Mouse (Mus musculus): ENCODE measurements around the gene Prss29.

Prss29 gene

GRCm38 (mm10) chr17:25318354-25318753 is at the start of gene Prss29:
TSS of gene Prss29 (plus strand) at chr17:25318654.
- DNase-seq, result no peak

GRCm38 (mm10) chr17:25270795-25271335 is 47.6 kb upstream of the Prss29 start:
- DNase-seq, result no peak

- peak; percentile 31 for DNase-seq
These were observed 46.1 kb upstream of the Prss29 start for GRCm38 (mm10) chr17:25272326-25272725.

GRCm38 (mm10) chr17:25272951-25273705 is 45.3 kb upstream of the Prss29 start:
- DNase-seq, result peak; percentile 86

- peak; percentile 92 for DNase-seq
These were observed 44.5 kb upstream of the Prss29 start for GRCm38 (mm10) chr17:25273706-25274501.

GRCm38 (mm10) chr17:25274571-25275346 is 43.7 kb upstream of the Prss29 start, which contains the start of gene Ube2i:
TSS of gene Ube2i (minus strand) at chr17:25274622.
- DNase-seq, result no peak

- no peak for DNase-seq
These were observed 42.6 kb upstream of the Prss29 start for GRCm38 (mm10) chr17:25275833-25276232.

GRCm38 (mm10) chr17:25282133-25282532 is 36.3 kb upstream of the Prss29 start:
- DNase-seq, result peak; percentile 40

- peak; percentile 80 for DNase-seq
These were observed 33.4 kb upstream of the Prss29 start for GRCm38 (mm10) chr17:25285033-25285432.

GRCm38 (mm10) chr17:25288842-25289241 is 29.6 kb upstream of the Prss29 start:
- peak; percentile 52 for DNase-seq

- no peak for DNase-seq
These were observed 28.0 kb upstream of the Prss29 start for GRCm38 (mm10) chr17:25290411-25290810.

GRCm38 (mm10) chr17:25293495-25293894 is 25.0 kb upstream of the Prss29 start:
- DNase-seq, result no peak

- DNase-seq, result no peak
These were observed 24.3 kb upstream of the Prss29 start for GRCm38 (mm10) chr17:25294111-25294510.

GRCm38 (mm10) chr17:25298094-25298493 is 20.4 kb upstream of the Prss29 start, which contains the start of gene Prss34:
TSS of gene Prss34 (plus strand) at chr17:25298394.
- no peak for DNase-seq

GRCm38 (mm10) chr17:25308346-25308745 is 10.1 kb upstream of the Prss29 start, which contains the start of gene Prss28:
TSS of gene Prss28 (plus strand) at chr17:25308646.
- no peak for DNase-seq

GRCm38 (mm10) chr17:25320819-25321218 is 2.4 kb downstream of the Prss29 start:
- no peak for DNase-seq

- DNase-seq, result no peak
These were observed 4.5 kb downstream of the Prss29 start for GRCm38 (mm10) chr17:25322930-25323329.

GRCm38 (mm10) chr17:25332321-25332720 is 13.9 kb downstream of the Prss29 start:
- DNase-seq, result no peak

GRCm38 (mm10) chr17:25333943-25334342 is 15.5 kb downstream of the Prss29 start:
- peak; percentile 63 for DNase-seq

- no peak for DNase-seq
These were observed 19.8 kb downstream of the Prss29 start for GRCm38 (mm10) chr17:25338218-25338617.

GRCm38 (mm10) chr17:25340003-25340402 is 21.5 kb downstream of the Prss29 start:
- no peak for DNase-seq

- DNase-seq, result no peak
These were observed 23.0 kb downstream of the Prss29 start for GRCm38 (mm10) chr17:25341490-25341889.

- DNase-seq, result no peak
These were observed 27.0 kb downstream of the Prss29 start, which contains the start of gene Tpsab1 for GRCm38 (mm10) chr17:25345462-25345861. TSS of gene Tpsab1 (minus strand) at chr17:25345562.
